Mouse (Mus musculus) induced T-regulatory cell, adult 2 months (primary cell): ENCODE results near the gene Cdc37.

Experiments used
- DNase-seq: peaks from one replicate; pipeline ENCODE4 v3.0.0-alpha.2; 2012; ENCODE audit warnings: low read depth

Gene Cdc37

DNA sequence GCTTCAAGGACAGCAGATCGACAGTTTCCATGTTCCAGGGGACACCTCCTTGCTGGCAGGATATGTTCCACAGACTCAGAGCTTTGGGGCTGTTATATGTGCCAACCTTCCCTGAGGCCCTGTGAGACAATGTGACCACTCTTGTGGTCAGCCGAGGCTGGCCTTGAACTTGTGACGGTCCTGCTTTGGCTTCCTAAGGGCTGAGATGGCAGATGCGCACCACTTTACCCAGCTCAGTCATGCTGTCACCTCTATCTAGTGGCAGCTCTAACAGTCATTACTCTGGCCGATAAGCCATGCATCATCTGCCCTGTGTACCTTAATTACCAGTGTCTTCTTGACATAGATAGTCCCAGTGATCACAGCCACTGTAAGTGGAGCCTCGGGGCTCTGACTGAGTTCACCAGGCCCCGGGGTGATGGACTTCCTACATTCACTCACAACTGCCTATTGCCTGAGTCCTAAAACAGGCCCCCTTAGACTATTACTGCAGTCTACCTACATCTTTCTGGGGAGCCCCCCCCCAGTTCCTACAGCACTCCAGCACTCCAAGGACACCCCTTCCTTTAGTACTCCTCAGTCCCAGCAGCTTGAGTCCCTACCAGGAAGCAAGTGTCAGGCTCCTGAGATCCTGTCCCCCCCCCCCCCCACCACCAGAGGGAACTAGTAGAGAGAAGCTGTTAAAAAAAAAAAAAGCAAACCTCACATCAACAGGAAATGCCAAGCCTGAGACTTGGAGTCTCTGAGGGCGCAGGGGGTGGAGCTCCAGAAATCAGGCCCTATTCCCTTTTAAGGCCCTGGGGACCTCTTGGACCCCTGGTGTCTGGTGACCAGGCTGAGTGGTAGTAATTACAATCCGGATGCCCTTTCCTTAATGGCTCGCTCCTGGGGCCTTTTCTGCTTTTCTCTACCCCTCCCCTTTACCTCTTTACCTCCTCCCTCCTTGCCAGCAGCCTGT, 17.6 kb upstream of the Cdc37 start:
- DNase-seq: peak; percentile 76

- no peak for DNase-seq
These were observed 16.7 kb upstream of the Cdc37 start for GRCm38 (mm10) chr9:21166516-21166915.

DNA sequence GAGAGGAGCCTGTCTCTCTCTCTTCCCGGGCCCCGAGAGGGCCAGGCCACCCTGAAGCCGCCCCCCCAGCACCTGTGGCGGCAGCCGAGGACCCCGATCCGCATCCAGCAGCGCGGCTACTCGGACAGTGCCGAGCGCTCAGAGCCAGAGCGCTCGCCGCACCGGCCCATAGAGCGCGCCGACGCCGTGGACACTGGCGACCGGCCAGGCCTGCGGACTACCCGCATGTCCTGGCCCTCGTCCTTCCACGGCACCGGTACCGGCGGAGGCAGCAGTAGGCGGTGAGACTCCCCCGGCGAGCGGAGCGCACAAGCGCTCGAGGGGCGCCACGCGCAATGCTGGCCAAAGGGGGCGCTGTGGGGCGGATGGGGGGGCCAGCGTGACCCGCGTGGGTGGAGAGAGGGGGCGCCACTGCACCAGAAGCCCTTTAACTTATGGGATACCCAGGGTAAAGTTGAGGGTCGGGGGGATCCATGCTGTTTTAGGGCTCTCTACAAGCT, 16.2 kb upstream of the Cdc37 start:
- peak; percentile 74 for DNase-seq

DNA sequence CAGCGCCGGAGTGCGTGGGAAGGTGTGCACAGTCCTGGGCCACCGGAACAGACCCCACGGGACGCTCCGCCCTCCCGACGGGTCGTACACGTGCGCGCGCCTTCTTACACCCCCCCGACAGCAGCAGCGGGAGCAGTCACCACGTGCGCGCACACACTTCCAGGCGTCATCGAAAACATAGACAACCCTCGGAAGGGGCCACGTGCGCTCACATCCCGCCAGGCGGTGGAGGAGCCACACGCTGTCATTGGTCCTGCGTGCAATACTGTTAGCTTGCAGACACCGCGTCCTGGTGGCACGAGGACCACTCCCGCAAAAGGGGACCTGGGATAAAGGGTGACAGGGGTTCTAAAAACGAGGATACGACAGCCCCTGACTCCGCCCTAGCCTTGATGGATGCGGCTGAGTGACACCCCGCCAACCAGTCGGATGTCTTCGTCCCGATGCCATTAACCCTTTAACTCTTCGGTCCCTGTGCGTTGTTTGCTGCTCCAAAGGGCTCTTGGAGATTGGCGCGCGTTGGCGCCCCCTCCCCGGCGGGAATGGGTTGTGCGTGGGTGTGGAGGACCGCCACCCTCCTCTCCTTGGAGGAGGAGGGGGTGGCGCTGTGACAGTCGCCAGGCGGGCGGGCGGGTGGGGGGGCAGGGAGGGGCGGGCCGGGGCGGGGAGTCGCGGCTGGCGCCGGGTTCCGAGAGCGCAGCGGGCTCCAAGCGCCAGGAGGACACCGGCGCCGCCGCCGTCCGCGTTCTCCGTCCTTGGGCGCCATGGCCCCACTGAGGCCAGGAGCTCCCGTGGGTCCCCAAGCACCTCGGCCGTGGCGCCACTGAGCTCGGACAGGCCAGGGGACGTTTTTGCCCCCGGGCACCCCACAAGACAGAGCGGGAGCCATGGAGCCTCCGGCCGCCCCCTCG, 15.5 kb upstream of the Cdc37 start, which contains the start of gene Pde4a:
Gene Pde4a (plus strand): TSS at position 674 of the 911 bp plus-strand sequence.
- DNase-seq: peak; percentile 89

- DNase-seq: peak; percentile 73
These were observed 14.3 kb upstream of the Cdc37 start for GRCm38 (mm10) chr9:21164072-21164471.

- peak; percentile 43 for DNase-seq
These were observed 13.6 kb upstream of the Cdc37 start for GRCm38 (mm10) chr9:21163086-21164050.

- DNase-seq: peak; percentile 99
These were observed 11.6 kb upstream of the Cdc37 start for GRCm38 (mm10) chr9:21161209-21161909.

- DNase-seq: no peak
These were observed 5.0 kb upstream of the Cdc37 start for GRCm38 (mm10) chr9:21154787-21155186.

DNA sequence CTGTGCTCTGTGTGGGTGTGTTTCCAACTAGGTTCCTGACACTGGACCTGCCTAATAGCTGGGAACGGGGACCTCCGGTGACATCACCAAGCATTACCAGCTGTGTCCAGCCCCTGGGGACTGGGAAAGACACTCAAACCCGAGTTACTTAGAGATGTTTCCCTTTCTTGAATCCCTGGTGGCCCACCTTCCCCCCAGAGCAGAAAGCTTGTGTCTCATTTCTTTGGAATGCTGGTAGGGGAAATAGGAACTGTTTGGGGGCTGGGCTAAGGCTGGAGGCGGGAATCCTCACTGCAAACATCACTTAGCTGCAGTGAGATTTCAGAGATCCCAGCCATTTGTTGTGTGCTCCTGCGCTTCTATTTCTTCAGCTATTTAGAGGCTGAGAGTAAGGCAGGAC, 4.1 kb upstream of the Cdc37 start:
- DNase-seq: no peak

DNA sequence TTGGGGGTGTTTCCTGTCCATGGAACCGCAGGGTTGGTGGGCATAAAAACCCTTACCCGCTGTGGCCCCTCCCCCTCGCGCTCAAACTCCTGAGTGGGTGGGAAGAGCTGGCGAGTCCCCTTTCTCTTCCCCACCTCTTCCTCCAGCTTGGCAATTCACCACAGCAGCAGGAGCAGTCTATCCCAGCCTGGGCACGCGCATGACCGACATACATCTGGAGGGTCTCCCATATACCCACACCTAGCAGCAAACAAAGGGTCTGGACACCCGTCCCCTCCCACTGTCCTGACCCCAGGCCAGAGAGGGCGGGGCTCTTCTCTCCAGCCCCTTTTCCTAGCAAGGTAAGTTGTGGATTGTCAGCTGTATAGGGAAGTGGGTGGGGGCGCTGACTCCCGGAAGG, 3.5 kb upstream of the Cdc37 start:
- no peak for DNase-seq

- DNase-seq: peak; percentile 63
These were observed 2.9 kb upstream of the Cdc37 start for GRCm38 (mm10) chr9:21152715-21153114.

DNA sequence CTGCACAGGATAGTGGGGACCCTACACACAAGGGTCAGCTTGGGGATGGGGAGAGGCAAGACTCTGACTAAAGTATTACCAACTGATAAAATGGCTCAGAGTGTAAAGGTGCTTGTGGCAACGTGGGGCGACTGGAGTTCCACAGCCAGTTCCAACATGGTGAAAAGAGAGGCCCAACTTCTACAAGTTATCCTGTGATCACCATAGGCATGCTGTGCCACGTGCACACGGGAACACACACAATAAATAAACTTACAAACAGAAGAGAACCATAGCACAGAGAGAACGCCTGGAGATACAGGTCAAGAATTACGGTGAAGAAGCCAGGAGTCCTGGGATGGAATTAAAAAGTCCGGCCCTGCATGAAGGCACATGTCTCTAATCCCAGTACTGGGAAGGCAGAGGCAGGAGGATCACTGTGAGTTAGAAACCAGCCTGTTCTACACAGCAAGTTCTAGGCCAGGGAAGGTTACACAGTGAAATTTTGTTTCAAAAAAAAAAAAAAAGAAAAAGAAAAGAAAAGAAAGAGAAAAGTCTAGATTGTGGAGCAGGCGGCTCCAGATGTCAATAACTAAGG, 617 bp downstream of the Cdc37 start:
- no peak for DNase-seq

DNA sequence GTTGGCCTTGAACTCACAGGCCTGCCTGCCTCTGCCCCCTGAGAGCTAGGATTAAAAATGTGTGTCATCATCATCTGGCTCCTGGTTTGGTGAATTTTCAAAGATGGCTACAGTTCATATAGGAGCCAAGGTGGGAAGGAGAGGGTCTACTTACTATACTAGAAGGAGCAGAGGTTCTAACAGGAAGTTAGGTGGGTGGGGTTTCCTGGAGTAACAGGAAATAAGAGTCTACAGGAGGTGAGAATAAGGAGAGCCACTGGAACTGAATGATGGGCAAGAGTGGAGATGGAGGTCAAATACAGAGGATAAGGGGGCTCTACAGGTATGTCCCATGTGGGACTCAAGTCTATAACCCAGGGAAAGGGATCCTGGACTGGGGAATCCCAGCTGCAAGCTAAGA, 1.4 kb downstream of the Cdc37 start:
- DNase-seq: peak; percentile 56

DNA sequence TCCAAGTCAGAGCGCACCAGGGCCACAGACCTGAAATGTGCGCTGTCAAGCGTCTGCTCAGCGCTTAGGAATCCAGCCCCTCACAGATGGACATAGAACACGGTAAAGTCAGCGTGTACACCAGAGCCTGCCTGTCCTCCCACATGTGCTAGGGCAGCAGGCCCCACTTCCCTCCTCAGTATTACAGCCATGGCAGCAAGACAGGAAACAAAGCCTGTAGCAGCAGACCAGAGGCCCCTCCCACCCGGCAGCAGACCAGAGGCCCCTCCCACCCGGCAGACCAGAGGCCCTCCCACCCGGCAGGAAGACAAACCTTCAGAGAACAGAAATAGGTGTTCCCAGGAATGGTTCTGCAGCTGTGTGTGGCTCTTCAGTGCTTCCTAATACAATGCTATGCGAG, 3.1 kb downstream of the Cdc37 start:
- peak; percentile 88 for DNase-seq

- no peak for DNase-seq
These were observed 4.4 kb downstream of the Cdc37 start for GRCm38 (mm10) chr9:21145431-21145830.

DNA sequence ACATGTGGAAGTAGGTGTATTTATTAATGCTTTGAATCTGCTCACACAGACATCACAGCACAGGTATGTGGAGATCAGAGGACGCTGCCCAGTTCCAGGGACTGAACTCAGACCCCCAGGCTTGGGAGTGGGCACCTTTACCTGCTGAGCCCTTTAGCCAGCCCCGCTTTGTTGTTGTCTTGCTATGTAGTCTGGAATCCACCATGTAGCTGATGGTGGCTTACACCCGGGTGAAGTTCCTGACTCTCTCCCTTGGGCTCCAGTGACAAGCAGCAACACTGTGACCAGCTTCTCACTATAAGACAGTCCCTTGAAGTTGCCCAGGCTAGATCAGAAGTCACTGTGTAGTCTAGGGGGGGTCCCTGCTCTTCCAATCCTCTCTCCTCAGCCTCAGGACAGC, 5.4 kb downstream of the Cdc37 start:
- DNase-seq: no peak

DNA sequence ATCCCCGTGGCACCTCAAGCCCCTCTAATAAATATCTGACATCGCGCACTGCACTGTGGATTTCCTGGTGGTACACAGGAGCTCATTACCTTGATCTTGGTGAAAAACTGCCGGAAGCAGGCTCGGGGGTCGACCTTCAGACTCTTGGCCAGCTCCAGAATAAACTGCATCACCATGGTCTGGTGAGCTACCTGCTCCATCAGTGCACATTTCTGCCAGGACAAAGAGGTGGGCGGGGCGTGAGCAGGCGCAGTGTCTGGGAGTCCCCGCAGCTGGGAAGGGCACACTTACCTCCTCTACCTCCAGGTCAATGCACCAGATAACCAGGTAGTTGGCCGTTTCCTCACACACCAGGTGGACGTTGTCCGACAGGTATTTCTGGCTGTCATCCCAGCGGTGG, 7.9 kb downstream of the Cdc37 start:
- no peak for DNase-seq

- no peak for DNase-seq
These were observed 11.4 kb downstream of the Cdc37 start for GRCm38 (mm10) chr9:21138386-21138785.

DNA sequence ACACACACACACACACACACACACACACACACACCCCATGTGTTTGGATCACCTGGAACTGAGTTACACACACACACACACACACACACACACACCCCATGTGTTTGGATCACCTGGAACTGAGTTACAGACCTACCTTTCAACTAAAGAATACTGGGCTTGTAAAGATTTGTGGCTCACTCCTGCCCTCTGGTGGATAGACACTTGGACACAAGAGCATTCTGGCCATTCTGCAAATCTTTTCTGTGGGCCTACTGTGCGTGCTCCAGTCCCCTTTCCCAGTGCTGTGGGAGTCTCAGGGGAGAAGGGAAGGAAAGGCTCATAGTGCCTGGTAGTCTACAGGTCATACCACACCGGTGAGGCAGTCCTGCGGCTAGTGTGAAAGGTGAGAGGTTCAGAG, 12.6 kb downstream of the Cdc37 start:
- peak; percentile 95 for DNase-seq

GRCm38 (mm10) chr9:21136401-21136800, 13.4 kb downstream of the Cdc37 start:
- peak; percentile 89 for DNase-seq
